Mouse (Mus musculus) lung, postnatal 0 days (tissue): ENCODE measurements around the gene Ak5.

Experiments
- CTCF ChIP-seq: IDR thresholded peaks from 2 replicates; pipeline ENCODE4 v1.5.1; 2016; ENCODE audit warnings: antibody characterized with exemption, mild to moderate bottlenecking
- EP300 ChIP-seq: IDR thresholded peaks from 2 replicates; pipeline ENCODE4 v1.6.1; 2016; ENCODE audit warnings: antibody characterized with exemption, mild to moderate bottlenecking, control low read depth

DNA sequence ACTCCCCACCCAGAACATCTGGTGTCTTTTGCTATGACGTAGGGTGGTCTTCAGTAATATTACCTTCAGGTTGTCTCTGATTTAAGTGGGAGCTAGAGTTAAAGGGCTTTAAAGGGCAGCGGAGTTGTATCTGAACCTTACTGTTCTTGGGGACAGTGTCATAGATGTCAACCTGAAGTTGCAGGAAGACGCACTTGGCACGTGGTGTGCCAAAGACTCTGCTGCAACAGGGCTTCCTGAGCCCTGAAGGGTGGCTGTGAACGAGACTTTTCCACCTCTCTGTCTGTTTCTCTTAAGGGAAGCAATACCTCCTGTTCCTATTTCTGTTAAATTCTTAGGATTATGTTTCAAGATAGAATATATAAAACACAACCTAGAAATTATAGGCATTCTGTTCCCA, 137.8 kb downstream of the Ak5 start:
- TF ChIP-seq CTCF (no peak), EP300 (no peak)
